Comparison of ENCODE assay signal across 18 mouse cellular contexts in the genomic region with DNA sequence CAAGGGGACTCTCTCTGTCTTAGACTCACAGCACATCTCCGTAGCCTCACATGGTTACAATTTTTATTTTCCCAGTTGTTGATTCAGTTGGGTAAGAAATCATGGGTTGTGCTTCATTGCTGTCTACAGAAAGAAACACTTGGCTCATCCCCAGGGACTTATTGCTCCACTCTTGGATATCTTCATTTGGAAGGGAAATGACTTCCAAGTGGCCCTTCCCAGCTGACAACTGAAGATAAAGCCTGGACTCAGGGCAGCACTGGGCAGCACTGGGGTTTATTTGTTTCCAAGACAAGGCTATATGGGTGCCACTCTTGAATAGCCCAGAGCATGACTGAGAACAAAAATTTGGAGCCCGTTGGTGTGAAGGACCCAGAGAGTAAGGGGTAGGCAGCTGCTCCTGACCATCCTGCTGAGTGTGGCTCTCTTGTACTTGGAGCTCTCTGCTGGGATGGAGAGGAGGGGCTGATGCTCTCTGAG. TPM values are rescaled to one million over a fixed set of nuclear protein-coding genes. Genes with fewer than 3 reads are reported as not detected.
DNase-seq lines count a peak whose midpoint lies in the region; TF ChIP-seq lines count a peak whose summit lies in the region.
"Had no signal": no experiment of that assay in that cellular context is flagged by ENCODE, and none has a peak within 500 bp of the region (broad histone marks: within the 10 kb centered on the region; RNA-seq: fewer than 3 reads in every experiment).

No protein-coding gene starts in this region.

- no peaks in the 10 kb centered on the region for H3K36me3 ChIP-seq in kidney, adult 2 months (ENCODE audit: control insufficient read depth, insufficient read depth, low read length)

- no peaks in the 10 kb centered on the region for H3K27me3 ChIP-seq in kidney, adult 2 months (replicated peaks; ENCODE audit: control insufficient read depth, insufficient read depth, low read length)
- H3K27me3 ChIP-seq: CH12.LX; heart, embryonic 13.5 days; kidney, embryonic 15.5 days; stomach, embryonic 15.5 days had no signal

- TF ChIP-seq POLR2A in kidney, adult 2 months (IDR thresholded peaks at IDR 0.05; ENCODE audit: low read depth, low read length) = no peak

- intact Hi-C loops in left cerebral cortex, postnatal 36 days (cut with DNase I) = no loop called here

- 78% methylated on average over 2 of the region's 2 CpGs for WGBS in kidney, adult 2 months

- no peak overlapping the region for H3K27ac ChIP-seq in kidney, adult 2 months (ENCODE audit: insufficient read depth, low read depth, low read length)
- H3K27ac ChIP-seq: heart, embryonic 13.5 days; hindbrain, postnatal 0 days; kidney, embryonic 15.5 days; liver, embryonic 14.5 days; midbrain, embryonic 10.5 days; stomach, embryonic 15.5 days had no signal

- peak; percentile 55 for DNase-seq in adrenal gland, adult 2 months
- DNase-seq in adrenal gland, adult 18-20 months (ENCODE audit: low spot score in 2 of 2) = no peak
- peak; percentile 59 for DNase-seq in kidney, adult 2 months
- no peak for DNase-seq in kidney, adult 9 months
- peak; percentile 35 for DNase-seq in urinary bladder, postnatal 14 days (ENCODE audit: low spot score)
- no peak for DNase-seq in urinary bladder, postnatal 4 days (ENCODE audit: low spot score in 2 of 2)
- DNase-seq in embryo, embryonic 10.5 days (ENCODE audit: low spot score) = no peak
- DNase-seq in left cerebral cortex, postnatal 36 days (ENCODE audit: low spot score in 2 of 2) = no peak
- DNase-seq: cerebellum, postnatal 14 days; right cerebral cortex, postnatal 4 days; thymus, postnatal 14 days had no signal

- H3K4me1 ChIP-seq in kidney, adult 2 months (ENCODE audit: control insufficient read depth, insufficient read depth, low read length) = peaks cover 3% of the 10 kb centered on the region; the same call in 1 of the 2 replicates
- H3K4me1 ChIP-seq: kidney, embryonic 15.5 days; midbrain, embryonic 10.5 days; stomach, embryonic 15.5 days had no signal

- TF ChIP-seq CTCF in kidney, adult 2 months (conservative IDR thresholded peaks at IDR 0.05; ENCODE audit: insufficient read depth, insufficient read length, low read depth, low read length) = no peak

- no peak overlapping the region for H3K4me3 ChIP-seq in kidney, adult 2 months (ENCODE audit: insufficient read depth, low read depth, low read length)
- H3K4me3 ChIP-seq: heart, embryonic 13.5 days; kidney, embryonic 15.5 days; midbrain, embryonic 10.5 days; stomach, embryonic 15.5 days had no signal

RNA-seq across cellular contexts. Expression of a gene that starts 56.8 kb away (rescaled TPM):
- total RNA-seq in adrenal gland, adult 2 months (2021) = 10 to 100 TPM; 21.1 to 24.6 TPM
- polyA plus RNA-seq in adrenal gland, adult 2 months (2012; rRNA removed) = 17.0 and 17.1 TPM in 2 replicates
- 10 to 100 TPM; 20.4 to 24.5 TPM for total RNA-seq in adrenal gland, adult 18-20 months (2021)
- polyA plus RNA-seq in kidney, adult 2 months (2012; rRNA removed) = 14.9 and 16.8 TPM in 2 replicates
- total RNA-seq in left cerebral cortex, postnatal 36 days (2021) = 10 to 100 TPM; 47.7 to 65.3 TPM

Comparison
In these comparisons a context has a peak if more than half of its experiments do, and no peak if none do; other contexts are left out.
1. DNase-seq: peak in adrenal gland, adult 2 months (single experiment), kidney, adult 2 months (single experiment) and urinary bladder, postnatal 14 days (single experiment); none in adrenal gland, adult 18-20 months (0 of 2), kidney, adult 9 months (single experiment), urinary bladder, postnatal 4 days (0 of 2), embryo, embryonic 10.5 days (single experiment) and left cerebral cortex, postnatal 36 days (0 of 2).